Mouse (Mus musculus) lung, adult 10 weeks (tissue): Measurements from ENCODE around the gene Dlat. TPM values are rescaled to one million over a fixed set of nuclear protein-coding genes. Genes with fewer than 3 reads are reported as not detected.

ENCODE experiments used
- polyA plus RNA-seq: library from polyadenylated mRNA; stranded (reverse); fragments of 350-450 nt; fragmentation: Illumina TruSeq; extraction: RNeasy Lipid Tissue Mini Kit (QIAGEN cat#74804); gene quantifications from one replicate; pipeline ENCODE4 v1.2.3, GENCODE M21; 2014; ENCODE audit warnings: low read depth, low replicate concordance; ENCODE audit not compliant: insufficient read depth

The Dlat gene
- polyA plus RNA-seq = 26.0 TPM

DNA sequence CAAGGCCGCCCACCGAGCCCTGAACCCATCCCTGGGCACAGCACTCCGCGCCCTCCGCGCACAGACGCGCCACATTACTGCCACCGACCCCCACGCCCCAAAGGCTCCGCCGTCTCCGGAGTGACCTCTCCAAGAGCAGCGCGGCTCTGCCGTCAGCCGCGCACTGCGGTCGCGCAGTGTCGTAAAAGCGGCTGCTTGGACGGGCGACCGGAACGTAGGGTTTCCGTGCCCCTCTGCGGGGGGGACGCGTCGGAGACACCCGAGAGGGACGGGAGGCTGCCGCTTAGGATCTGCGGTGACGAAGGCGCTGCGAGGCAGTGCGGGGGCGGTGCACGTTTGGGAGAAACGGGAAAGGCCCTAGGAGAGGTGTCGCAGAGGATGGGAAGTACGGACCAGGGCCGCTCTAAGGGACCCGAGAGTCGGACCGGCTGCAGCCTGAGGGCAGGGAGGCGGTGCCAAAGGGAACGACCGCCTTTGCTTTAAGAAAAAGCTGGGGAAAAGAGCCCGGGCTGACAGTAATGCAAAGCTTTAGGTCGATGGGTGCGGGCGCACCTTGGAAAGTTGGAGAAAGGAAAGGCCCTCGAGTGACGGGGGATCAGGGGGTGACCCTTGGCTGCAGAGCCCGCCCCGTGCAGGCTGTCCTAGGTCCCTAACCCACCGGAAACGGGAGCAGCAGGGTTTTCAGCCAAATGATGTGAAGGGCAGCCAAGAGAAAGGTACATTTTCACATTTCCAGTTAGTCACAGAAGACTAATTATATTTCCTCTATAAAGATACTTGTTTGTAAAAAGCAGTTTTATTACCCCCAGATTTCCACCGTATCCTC, at the start of gene Dlat:
Dlat (minus strand) TSS at position 389 of the 826 bp plus-strand sequence.

DNA sequence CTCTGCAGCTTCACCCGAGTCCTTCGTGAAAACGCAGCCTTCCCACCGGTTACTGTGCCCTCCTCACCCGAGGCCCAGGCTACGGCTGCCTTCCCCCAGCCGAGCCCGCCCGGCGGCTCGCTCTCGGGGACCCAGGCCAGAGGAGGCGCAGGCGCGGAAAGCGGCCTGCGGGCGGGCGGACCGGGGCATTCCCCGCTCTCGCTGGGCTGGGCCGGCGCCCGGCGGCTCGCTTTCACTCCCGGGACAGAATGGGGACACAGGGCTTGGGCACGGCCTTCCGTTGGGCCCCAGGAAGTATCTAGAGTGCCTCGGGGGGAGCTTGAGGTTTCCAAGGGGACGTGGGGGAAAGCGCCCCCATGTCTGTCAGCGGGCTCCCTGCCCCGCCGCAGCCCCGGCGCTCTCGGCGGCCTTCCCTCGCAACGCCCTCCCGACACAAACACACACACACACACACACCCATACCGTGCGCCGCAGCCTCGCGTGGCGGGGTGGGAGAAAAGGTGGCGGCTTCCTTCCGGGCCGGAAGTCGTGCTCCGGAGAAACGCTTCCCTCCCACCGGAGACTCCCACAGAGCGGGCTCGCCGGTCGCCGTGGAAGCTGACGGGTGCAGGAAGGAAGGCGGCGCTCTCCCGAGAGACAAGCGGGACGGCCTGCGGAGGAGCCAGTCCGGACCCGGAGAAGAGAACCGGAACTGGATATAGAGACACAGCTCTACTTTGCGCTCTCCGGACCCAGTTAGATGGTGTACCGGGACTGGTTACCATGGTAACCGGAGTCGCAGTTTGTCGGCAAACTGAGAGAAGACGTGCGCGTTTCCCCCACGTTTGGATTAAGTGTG, 42.6 kb downstream of the Dlat start, which contains the start of the genes Pih1d2 and Nkapd1:
Pih1d2 (plus strand) TSS at position 556 of the 838 bp plus-strand sequence.
Nkapd1 (minus strand) TSS at position 699 of the 838 bp plus-strand sequence.

DNA sequence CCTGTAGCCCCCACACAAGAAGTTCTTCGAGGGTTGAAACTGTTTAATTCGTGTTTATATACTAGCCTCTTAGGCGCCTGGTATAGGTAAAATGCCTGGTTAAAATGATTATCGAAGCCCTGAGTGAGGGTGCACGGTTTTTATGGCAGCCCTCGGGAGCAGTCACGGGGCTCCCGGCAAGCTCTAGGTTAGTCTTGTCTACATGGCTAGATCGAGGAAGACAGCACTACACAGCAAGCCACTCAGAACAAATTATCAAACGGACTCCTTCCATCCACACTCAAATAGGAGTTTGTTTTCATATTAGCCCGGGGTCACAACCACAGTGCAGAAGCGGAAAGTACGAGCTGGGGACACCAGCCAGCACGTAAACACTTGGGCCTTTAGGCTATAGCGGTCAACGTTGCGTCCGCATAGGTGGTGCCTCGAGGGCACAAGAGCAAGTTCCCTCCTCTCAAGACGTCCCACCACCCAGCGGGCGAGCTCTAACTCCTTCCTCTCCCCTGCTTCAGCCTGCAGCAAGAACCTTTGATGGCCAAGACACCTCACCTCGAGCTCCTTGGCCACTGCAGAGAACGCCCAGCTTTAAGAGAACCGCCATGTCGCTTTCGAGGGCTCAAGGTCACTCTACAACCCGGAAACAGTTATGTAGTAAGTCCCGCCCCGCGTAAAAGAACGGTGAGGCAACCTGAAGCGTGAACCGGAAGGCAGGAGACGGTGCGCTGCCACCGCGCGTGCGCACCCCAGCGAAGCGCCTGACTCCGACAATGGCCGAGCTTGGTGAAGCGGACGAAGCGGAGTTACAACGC, 56.2 kb downstream of the Dlat start, which contains the start of the genes Sdhd and Timm8b:
Sdhd (minus strand) TSS at position 624 of the 809 bp plus-strand sequence.
Timm8b (plus strand) TSS at position 722 of the 809 bp plus-strand sequence.

Other genes with a start within 250 kb of the Dlat start
- 52.5 TPM for gene Plet1, start 165.3 kb downstream of the Dlat start, polyA plus RNA-seq
- 72.1 TPM for gene Pts, start 131.1 kb downstream of the Dlat start, polyA plus RNA-seq
- 31.8 TPM for gene Il18, start 105.0 kb downstream of the Dlat start, polyA plus RNA-seq
- gene Bco2, start 104.6 kb downstream of the Dlat start, polyA plus RNA-seq = 1.4 TPM
- not detected for gene Tex12, start 98.5 kb downstream of the Dlat start, polyA plus RNA-seq
- gene Sdhd, start 56.0 kb downstream of the Dlat start, polyA plus RNA-seq = 151 TPM
- 173 TPM for gene Timm8b, start 55.9 kb downstream of the Dlat start, polyA plus RNA-seq
- 9.5 TPM for gene Pih1d2, start 42.5 kb downstream of the Dlat start, polyA plus RNA-seq
- 10.5 TPM for gene Nkapd1, start 42.3 kb downstream of the Dlat start, polyA plus RNA-seq
- 5.6 TPM for gene Dixdc1, start 79.7 kb upstream of the Dlat start, polyA plus RNA-seq
- gene 2310030G06Rik, start 86.8 kb upstream of the Dlat start, polyA plus RNA-seq = 21.1 TPM
- 400 TPM for gene Cryab, start 91.5 kb upstream of the Dlat start, polyA plus RNA-seq
- 34.3 TPM for gene Hspb2, start 92.6 kb upstream of the Dlat start, polyA plus RNA-seq
- 6.0 TPM for gene Fdxacb1, start 108.5 kb upstream of the Dlat start, polyA plus RNA-seq
- 14.9 TPM for gene Alg9, start 115.2 kb upstream of the Dlat start, polyA plus RNA-seq
- gene 1110032A03Rik, start 115.7 kb upstream of the Dlat start, polyA plus RNA-seq = 58.9 TPM
- 13.1 TPM for gene Ppp2r1b, start 185.5 kb upstream of the Dlat start, polyA plus RNA-seq